1 mouse cellular context compared by ENCODE assay signal in the genomic region with DNA sequence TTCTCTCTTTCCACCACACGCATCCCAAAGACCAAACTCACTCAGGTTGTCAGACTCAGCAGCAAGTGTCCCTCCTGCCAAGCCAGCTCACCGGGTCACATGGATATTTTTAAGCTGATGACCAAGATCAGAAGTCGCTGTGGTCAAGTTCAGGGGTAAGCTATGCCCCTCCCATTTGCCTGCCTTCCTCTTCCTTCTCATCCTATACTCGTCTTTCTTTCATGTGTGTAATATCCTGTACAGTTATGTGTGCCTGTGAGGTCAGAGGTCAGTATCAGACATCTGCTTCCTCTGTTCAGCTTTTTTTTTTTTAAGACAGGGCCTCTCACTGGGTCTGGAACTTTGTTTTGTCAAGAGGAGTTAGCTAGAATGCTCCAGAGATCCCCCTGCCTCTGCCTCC.
TF ChIP-seq lines count a peak whose summit lies in the region.

No protein-coding gene starts in this region.

TF ChIP-seq in CH12.LX, 34 proteins besides CTCF, POLR2A, EP300 and RAD21 (continued from another document):
- TF ChIP-seq E2F4 (IDR thresholded peaks at IDR 0.05; ENCODE audit: insufficient replicate concordance, low read depth, low read length) (no peak), CHD2 (IDR thresholded peaks at IDR 0.05; ENCODE audit: low read length) (peak; percentile 83), ZNF384 (IDR thresholded peaks at IDR 0.05; ENCODE audit: low read depth, low read length) (peak; percentile 94), SIN3A (IDR thresholded peaks at IDR 0.05; ENCODE audit: low read length) (no peak; the same call in 1 of the 2 replicates), NELFE (IDR thresholded peaks at IDR 0.05; ENCODE audit: low read depth, low read length) (no peak), GABPA (IDR thresholded peaks at IDR 0.05; ENCODE audit: insufficient replicate concordance, low read depth, low read length) (no peak), ZKSCAN1 (IDR thresholded peaks at IDR 0.05; ENCODE audit: borderline replicate concordance, low read depth, low read length) (no peak), MAX (IDR thresholded peaks at IDR 0.05; ENCODE audit: low read length) (peak; percentile 69), MAZ (IDR thresholded peaks at IDR 0.05; ENCODE audit: low read depth, low read length) (no peak), HCFC1 (IDR thresholded peaks at IDR 0.05; ENCODE audit: low read depth, low read length) (peak; percentile 69), TBP (conservative IDR thresholded peaks at IDR 0.05; ENCODE audit: low read depth, low read length) (0 out of 2 replicates have a peak, but pooled peaks have one; percentile 58), USF2 (conservative IDR thresholded peaks at IDR 0.05; ENCODE audit: low read depth, low read length) (no peak), ELF1 (IDR thresholded peaks at IDR 0.05; ENCODE audit: low read depth, low read length) (peak; percentile 64)
